Mouse (Mus musculus) forebrain, embryonic 11.5 days (tissue): ENCODE results near the gene Ccnyl1. TPM values are rescaled to one million over a fixed set of nuclear protein-coding genes. Genes with fewer than 3 reads are reported as not detected.
A peak's percentile ranks its signal among the peaks of the same experiment; 100 is the strongest.

Source experiments
- ATAC-seq: fragments of 200-750 bp; cut with Nextera tagmentation; replicated peaks from 2 replicates; pipeline ENCODE4 v1.8.0; 2017; ENCODE audit warnings: moderate TSS enrichment; ENCODE audit not compliant: low FRiP score
- DNase-seq: peaks from one replicate; pipeline ENCODE4 v3.0.0-alpha.2; 2017; ENCODE audit warnings: low spot score
- H3K27ac ChIP-seq: fragments of 300-500 bp; sonication (generic); 2 replicates; pipeline ENCODE4 v1.5.1; 2014; ENCODE audit warnings: low read depth, low read length
- H3K27me3 ChIP-seq: fragments of 300-500 bp; sonication (generic); 2 replicates; pipeline ENCODE4 v1.6.1; 2014; ENCODE audit warnings: mild to moderate bottlenecking, low read length, mixed read lengths; ENCODE audit not compliant: control insufficient read depth, insufficient read depth
- H3K36me3 ChIP-seq: fragments of 300-500 bp; sonication (generic); 2 replicates; pipeline ENCODE4 v1.6.1; 2014; ENCODE audit warnings: mild to moderate bottlenecking, low read length, moderate library complexity, mixed read lengths; ENCODE audit not compliant: control insufficient read depth, insufficient read depth
- H3K4me1 ChIP-seq: fragments of 300-500 bp; sonication (generic); replicated peaks from 2 replicates; pipeline ENCODE4 v1.6.1; 2014; ENCODE audit warnings: low read length, mixed read lengths; ENCODE audit not compliant: control insufficient read depth, insufficient read depth
- H3K4me2 ChIP-seq: fragments of 300-500 bp; sonication (generic); 2 replicates; pipeline ENCODE4 v1.6.1; 2014; ENCODE audit warnings: low read depth, mild to moderate bottlenecking, low read length, moderate library complexity, mixed read lengths; ENCODE audit not compliant: severe bottlenecking
- H3K4me3 ChIP-seq: fragments of 300-500 bp; sonication (generic); 2 replicates; pipeline ENCODE4 v1.5.1; 2014; ENCODE audit warnings: low read depth, low read length
- H3K9ac ChIP-seq: fragments of 300-500 bp; sonication (generic); 2 replicates; pipeline ENCODE4 v1.6.1; 2014; ENCODE audit warnings: low read length
- H3K9me3 ChIP-seq: fragments of 300-500 bp; sonication (generic); 2 replicates; pipeline ENCODE4 v1.6.1; 2016; ENCODE audit warnings: low read length, mixed read lengths; ENCODE audit not compliant: control insufficient read depth
- WGBS: fragments of 180-500 bp; shearing (Covaris S2); extraction: QIAGEN DNeasy Blood & Tissue Kit; methylation state at CpG from one replicate; pipeline ENCODE4 v1.1.7; 2014; 5-methylcytosine and 5-hydroxymethylcytosine counted together
- polyA plus RNA-seq: library from polyadenylated mRNA; unstranded; fragments of >200 nt; fragmentation: Nextera tagmentation; extraction: Ambion mirVana; gene quantifications from 2 replicates; pipeline ENCODE4 v1.2.1, GENCODE M21; 2014

The Ccnyl1 gene
- polyA plus RNA-seq, 1 experiment from 2014 or later = 10.6 TPM

DNA sequence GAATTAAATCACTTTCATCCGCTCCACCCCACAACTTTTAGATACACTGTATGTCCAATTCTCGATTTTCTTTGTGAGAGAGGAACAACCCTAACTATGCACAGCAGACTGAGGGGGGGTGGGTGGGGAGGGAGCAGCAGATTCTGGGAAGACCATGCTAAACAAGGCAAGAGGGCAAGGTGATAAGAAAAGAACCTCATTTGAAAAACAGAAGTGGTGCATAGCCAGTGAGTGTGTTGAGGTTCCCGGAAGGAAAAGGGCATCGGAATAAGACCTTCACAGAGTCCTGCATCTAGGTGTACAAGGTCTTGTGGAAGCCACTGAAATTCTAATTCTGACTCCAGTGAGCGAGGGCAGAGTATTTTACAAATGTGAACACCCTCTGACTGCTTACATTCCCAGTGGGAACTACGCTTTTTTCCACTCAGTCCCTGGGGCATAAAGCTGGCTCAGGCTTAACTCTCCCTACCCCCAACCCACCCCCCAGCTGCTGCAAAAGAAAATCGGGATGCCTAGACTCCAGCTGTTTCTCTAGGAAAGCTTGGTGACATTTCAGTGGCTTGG lies 42.5 kb downstream of the Ccnyl1 start:
- H3K27ac ChIP-seq = no peak overlapping the region
- H3K9me3 ChIP-seq = no peaks in the 10 kb centered on the region
- no peak overlapping the region for H3K4me3 ChIP-seq
- H3K4me1 ChIP-seq = peaks cover 23% of the 10 kb centered on the region
- DNase-seq = no peak
- no peaks in the 10 kb centered on the region for H3K36me3 ChIP-seq
- H3K27me3 ChIP-seq = peaks cover 39% of the 10 kb centered on the region
- no peak overlapping the region for H3K9ac ChIP-seq
- H3K4me2 ChIP-seq = no peak overlapping the region
- no peak for ATAC-seq
- WGBS = 54% methylated on average over 7 of the region's 7 CpGs

DNA sequence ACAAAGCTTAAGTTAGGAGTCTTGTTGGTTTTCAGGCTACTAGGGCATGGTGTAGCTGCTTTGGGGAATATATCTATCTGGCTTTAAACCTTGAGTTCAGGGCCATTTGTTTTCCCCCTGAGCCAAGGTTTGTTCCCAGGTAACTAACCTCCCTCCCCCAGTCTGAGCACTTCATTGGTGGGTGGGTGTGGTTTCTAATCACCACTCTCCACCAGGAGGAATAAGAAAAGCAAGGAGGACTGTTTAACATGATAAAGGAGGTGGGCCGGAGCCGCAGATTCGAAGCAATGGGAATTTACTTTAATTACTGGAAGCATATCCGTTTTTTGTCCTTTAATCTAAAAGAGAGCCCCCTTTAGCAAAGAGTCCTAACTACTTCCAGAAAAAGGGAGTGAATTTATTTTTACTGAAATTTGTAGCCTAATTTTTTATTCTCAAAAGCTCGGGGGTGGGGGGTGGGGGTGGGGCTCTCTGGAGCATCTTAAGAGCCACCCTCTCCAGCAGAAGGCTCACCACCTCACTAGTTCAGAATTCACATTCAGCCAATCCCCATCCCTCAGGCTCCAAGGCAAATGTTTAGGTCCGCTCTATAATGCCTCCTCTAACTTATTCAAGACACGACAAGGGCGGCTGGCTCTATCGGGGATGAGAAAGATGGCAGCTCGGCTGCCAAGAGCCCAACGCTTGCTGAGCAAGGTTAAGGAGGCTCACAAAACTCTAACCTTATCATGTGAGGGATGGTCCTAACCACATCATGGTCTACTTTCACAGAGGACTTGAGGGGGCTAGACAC lies 43.4 kb downstream of the Ccnyl1 start:
- ATAC-seq = no peak
- 8% methylated on average over 11 of the region's 11 CpGs for WGBS

DNA sequence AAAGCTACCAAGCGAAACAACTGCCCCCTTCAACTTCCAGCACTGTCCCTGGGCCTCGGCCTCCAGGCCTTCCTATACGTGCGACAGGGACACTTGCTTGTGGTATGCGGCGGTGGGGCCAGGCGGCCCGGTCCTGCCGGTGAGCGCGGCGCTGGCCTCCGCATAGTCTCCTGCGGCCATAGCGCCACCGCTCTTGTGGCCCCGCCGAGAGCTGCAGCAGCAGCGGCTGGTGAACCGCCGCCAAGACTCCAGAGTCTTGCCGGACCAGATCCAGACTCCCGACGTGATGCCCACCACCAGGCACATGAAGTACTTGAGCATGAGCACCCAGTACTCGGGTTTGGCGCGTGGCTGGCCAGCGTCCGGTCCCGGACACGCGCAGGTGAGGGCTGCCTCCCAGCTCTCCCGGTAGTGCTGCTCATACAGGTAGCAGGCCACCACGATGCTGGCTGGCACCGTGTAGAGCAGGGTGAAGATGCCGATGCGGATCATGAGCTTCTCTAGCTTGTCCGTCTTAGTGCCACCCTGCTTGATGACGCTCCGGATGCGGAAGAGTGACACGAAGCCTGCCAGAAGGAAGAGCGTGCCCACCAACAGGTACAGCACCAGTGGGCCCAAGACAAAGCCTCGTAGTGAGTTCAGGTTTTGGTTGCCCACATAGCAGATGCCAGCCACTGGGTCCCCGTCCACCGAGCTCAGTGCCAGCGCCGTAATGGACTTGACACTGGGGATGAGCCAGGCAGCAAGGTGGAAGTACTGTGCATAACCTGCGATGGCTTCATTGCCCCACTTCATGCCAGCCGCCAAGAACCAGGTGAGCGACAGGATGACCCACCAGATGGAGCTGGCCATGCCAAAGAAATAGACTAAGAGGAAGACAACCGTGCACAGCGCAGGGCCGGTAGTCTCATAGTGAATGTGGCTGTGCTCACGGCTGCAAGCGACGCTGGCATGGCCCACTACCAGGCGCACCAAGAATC lies 44.8 kb downstream of the Ccnyl1 start:
- H3K4me2 ChIP-seq = peak overlapping the region; percentile 98
- WGBS = 29% methylated on average over 58 of the region's 58 CpGs
- peaks cover 29% of the 10 kb centered on the region for H3K4me1 ChIP-seq
- peak; percentile 75 for DNase-seq
- H3K27me3 ChIP-seq = peaks cover 49% of the 10 kb centered on the region
- H3K9ac ChIP-seq = peak overlapping the region; percentile 44
- ATAC-seq = no peak
- H3K4me3 ChIP-seq = peak overlapping the region; percentile 59
- no peak overlapping the region for H3K27ac ChIP-seq
- no peaks in the 10 kb centered on the region for H3K9me3 ChIP-seq
- H3K36me3 ChIP-seq = no peaks in the 10 kb centered on the region

More for the DNA sequence above, 43.4 kb downstream of the Ccnyl1 start:
- Histone ChIP-seq H3K4me1 (peaks cover 25% of the 10 kb centered on the region), H3K27ac (no peak overlapping the region), H3K4me2 (peak overlapping the region; percentile 24; the same call in 1 of the 2 replicates), H3K27me3 (peaks cover 44% of the 10 kb centered on the region), H3K9me3 (no peaks in the 10 kb centered on the region), H3K36me3 (no peaks in the 10 kb centered on the region), H3K4me3 (no peak overlapping the region), H3K9ac (no peak overlapping the region)
- DNase-seq = no peak

DNA sequence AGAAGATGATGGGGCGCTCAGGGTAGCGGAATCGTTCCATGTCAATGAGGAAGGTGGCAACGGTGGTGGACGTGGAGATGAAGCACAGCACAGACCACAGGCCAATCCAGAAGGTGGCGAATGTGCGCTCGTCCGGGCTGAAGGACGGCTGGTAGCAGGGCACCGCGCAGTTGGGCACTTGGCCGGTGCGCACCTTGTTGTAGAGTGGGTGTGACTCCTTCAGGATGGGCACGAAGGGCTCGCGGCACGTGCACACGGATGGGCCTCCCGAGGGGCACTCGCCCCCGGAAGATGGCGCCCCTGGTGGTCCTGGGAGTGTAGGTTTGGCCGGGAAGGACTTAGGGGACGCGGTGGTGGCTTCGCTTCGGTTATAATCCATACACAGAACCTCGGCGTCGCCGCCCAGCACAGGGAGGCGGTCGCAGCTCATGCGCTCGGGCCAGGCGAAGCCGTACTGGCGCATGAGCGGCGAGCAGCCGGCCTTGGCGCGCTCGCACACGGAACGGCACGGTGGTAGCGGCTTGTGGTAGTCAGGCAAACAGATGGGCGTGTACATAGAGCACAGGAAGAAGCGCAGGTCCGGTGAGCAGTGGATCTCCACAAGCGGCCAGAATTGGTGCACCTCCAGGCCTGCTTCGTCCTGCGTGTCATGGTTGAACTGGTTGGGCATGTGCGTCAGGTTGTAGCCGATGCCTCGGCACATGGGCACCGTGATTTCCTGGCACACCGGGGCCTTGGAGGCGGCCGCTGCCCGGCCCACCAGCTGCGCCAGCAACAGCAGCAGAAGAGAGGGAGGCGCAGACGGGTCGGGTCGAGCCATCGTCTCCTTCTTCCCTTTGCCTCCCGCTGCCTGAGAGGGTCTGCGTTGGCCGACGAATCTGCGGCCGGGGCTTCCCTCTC lies 45.8 kb downstream of the Ccnyl1 start:
- peaks cover 49% of the 10 kb centered on the region for H3K27me3 ChIP-seq
- ATAC-seq (peak; percentile 13; the same call in 1 of the 2 replicates), DNase-seq (peak; percentile 83)
- no peaks in the 10 kb centered on the region for H3K36me3 ChIP-seq
- peak overlapping the region; percentile 59 for H3K4me3 ChIP-seq
- H3K4me1 ChIP-seq = peaks cover 29% of the 10 kb centered on the region
- 8% methylated on average over 75 of the region's 75 CpGs for WGBS
- peak overlapping the region; percentile 63 for H3K9ac ChIP-seq
- H3K27ac ChIP-seq = no peak overlapping the region
- H3K4me2 ChIP-seq = peak overlapping the region; percentile 98
- H3K9me3 ChIP-seq = no peaks in the 10 kb centered on the region

DNA sequence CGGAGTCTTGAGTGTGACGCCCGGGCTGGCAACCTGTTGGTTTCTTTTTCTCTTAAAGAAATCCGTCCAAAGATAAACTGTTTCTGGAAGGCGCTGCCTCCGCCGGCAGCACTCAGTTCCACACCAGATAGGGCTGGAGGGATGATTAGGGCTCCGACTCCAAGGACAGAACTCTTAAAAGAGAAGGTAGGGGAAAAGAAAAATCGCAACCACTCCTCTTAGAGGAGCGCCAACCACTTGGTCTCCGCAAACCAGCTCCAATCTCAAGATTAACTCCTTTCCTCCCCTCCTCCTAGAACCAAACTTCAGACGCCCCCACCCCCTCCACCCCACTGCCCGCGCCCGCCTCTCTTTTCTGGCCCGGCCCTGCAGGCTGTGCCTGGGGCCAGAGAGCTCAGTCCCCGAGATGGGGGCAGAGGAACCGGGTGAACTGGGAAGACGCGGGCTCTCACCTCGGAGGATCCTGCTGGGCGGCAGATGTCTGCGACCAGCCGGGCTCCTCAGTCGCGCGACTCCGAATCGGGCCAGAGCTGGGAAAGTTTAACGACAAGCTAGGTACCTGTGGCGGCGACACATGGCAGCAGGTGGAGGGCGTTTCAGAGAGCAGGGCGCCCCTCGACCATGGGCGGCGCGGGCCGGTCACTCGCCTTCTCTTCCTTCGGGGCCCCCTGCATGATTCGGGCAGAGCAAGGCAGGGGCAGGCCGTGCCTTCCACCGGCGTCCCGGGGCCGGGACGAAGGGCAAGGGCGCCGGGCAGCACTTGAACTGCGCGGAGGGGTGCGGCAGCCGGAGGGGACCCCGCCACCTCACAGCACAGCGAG lies 46.6 kb downstream of the Ccnyl1 start:
- H3K36me3 ChIP-seq = no peaks in the 10 kb centered on the region
- H3K4me3 ChIP-seq = peak overlapping the region; percentile 59
- 0 out of 2 replicates have a peak overlapping the region, but pooled peaks have one; percentile 12 for H3K27ac ChIP-seq
- WGBS = under 1% methylated on average over 52 of the region's 56 CpGs
- peak overlapping the region; percentile 98 for H3K4me2 ChIP-seq
- ATAC-seq = peak; percentile 6; the same call in 1 of the 2 replicates
- no peaks in the 10 kb centered on the region for H3K9me3 ChIP-seq
- DNase-seq = no peak
- peaks cover 45% of the 10 kb centered on the region for H3K27me3 ChIP-seq
- H3K9ac ChIP-seq = peak overlapping the region; percentile 63
- peaks cover 28% of the 10 kb centered on the region for H3K4me1 ChIP-seq

DNA sequence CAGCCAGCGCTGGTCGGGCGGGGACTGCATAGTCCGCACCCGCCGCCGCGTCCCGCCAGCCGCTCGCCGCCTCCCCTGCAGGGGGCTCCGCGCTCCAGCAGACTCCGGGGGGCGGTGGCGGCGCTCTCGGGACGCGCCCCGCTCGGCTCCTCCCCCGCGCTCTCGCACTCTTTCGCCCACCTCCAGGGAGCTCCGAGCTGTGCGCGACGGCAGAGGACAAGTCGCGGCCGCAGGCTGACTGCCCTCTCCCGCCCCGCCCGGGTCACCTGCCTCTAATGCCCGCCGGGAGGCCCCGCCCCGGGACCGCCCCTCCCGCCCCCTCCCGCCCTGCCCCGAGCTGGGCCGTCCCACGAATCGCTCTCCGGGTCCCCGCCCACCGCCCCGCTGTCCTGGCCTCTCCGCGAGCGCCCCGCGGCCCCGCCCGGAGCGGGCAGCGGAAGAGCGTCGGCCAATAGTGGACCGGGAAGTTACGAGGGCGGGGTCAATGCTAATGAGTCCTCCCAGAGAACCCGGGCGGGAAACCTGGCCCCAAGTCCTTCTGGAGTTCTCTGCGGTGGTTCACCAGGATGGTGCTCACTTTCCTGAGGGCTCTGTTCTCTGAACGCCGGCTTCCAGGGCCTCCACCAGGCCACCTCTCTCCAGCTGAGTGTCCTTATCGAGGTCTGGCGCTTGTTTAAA lies 47.4 kb downstream of the Ccnyl1 start, which contains the start of gene Fzd5:
TSS of gene Fzd5 (minus strand) at position 250 of the 678 bp plus-strand sequence.
- peaks cover 44% of the 10 kb centered on the region for H3K27me3 ChIP-seq
- DNase-seq (peak; percentile 97), ATAC-seq (peak; percentile 93)
- H3K4me2 ChIP-seq = peak within 1 kb of the TSS; percentile 98
- no peaks in the 10 kb centered on the region for H3K36me3 ChIP-seq
- H3K9me3 ChIP-seq = no peaks in the 10 kb centered on the region
- peaks cover 27% of the 10 kb centered on the region for H3K4me1 ChIP-seq
- H3K9ac ChIP-seq = peak within 1 kb of the TSS; percentile 63
- 0 out of 2 replicates have a peak within 1 kb of the TSS, but pooled peaks have one; percentile 25 for H3K27ac ChIP-seq
- 1% methylated on average over 48 of the region's 73 CpGs for WGBS
- peak within 1 kb of the TSS; percentile 59 for H3K4me3 ChIP-seq

DNA sequence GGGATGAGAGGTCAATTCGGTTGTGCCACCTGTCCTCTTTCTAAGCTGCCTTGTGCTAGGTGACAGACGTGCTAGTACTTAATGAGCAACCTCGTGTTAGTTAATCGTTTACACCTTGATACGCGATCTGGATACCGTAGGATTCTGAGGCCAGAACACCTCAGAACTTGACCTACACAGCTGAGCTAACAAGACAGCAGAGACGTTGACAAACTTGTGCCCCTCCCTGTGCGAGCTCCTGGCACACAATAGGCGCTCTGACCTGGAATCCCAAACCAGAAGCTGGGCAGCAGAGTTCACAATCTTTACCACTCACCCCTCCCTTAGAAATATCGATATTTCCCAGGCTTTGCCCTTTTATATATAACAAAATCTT lies 47.9 kb downstream of the Ccnyl1 start:
- Histone ChIP-seq H3K27ac (no peak overlapping the region), H3K36me3 (no peaks in the 10 kb centered on the region), H3K27me3 (peaks cover 40% of the 10 kb centered on the region), H3K4me3 (peak overlapping the region; percentile 59), H3K9me3 (no peaks in the 10 kb centered on the region), H3K4me2 (peak overlapping the region; percentile 98), H3K4me1 (peaks cover 25% of the 10 kb centered on the region), H3K9ac (no peak overlapping the region; the same call in 1 of the 2 replicates)
- under 1% methylated on average over 11 of the region's 11 CpGs for WGBS
- ATAC-seq (no peak; the same call in 1 of the 2 replicates), DNase-seq (no peak)
